Mouse (Mus musculus) embryonic facial prominence, embryonic 11.5 days (tissue): Measurements from ENCODE around the gene Syp. TPM values are rescaled to one million over a fixed set of nuclear protein-coding genes. Genes with fewer than 3 reads are reported as not detected.
A peak's percentile ranks its signal among the peaks of the same experiment; 100 is the strongest.

Experiments used
- ATAC-seq: fragments of 200-750 bp; cut with Nextera tagmentation; replicated peaks from 2 replicates; pipeline ENCODE4 v1.8.0; 2017; ENCODE audit warnings: low read depth; ENCODE audit not compliant: insufficient number of reproducible peaks, low FRiP score, low TSS enrichment
- DNase-seq: peaks from one replicate; pipeline ENCODE4 v3.0.0-alpha.2; 2015; ENCODE audit warnings: low spot score
- H3K27ac ChIP-seq: fragments of 300-500 bp; sonication (generic); replicated peaks from 2 replicates; pipeline ENCODE4 v1.5.1; 2014; ENCODE audit warnings: mild to moderate bottlenecking, low read depth, low read length, control low read depth
- H3K27me3 ChIP-seq: fragments of 300-500 bp; sonication (generic); 2 replicates; pipeline ENCODE4 v1.6.1; 2014; ENCODE audit warnings: mild to moderate bottlenecking, low read length, moderate library complexity, mixed read lengths; ENCODE audit not compliant: control insufficient read depth, insufficient read depth
- H3K36me3 ChIP-seq: fragments of 300-500 bp; sonication (generic); replicated peaks from 2 replicates; pipeline ENCODE4 v1.6.1; 2014; ENCODE audit warnings: low read depth, mild to moderate bottlenecking, low read length, moderate library complexity, mixed read lengths; ENCODE audit not compliant: control insufficient read depth, insufficient read depth
- H3K4me1 ChIP-seq: fragments of 300-500 bp; sonication (generic); 2 replicates; pipeline ENCODE4 v1.6.1; 2014; ENCODE audit warnings: low read length, mixed read lengths; ENCODE audit not compliant: control insufficient read depth, insufficient read depth
- H3K4me2 ChIP-seq: fragments of 300-500 bp; sonication (generic); 2 replicates; pipeline ENCODE4 v1.6.1; 2014; ENCODE audit warnings: low read depth, mild to moderate bottlenecking, control low read depth, low read length, moderate library complexity
- H3K4me3 ChIP-seq: fragments of 300-500 bp; sonication (generic); 2 replicates; pipeline ENCODE4 v1.5.1; 2014; ENCODE audit warnings: low read depth, low read length, control low read depth
- H3K9ac ChIP-seq: fragments of 300-500 bp; sonication (generic); replicated peaks from 2 replicates; pipeline ENCODE4 v1.6.1; 2014; ENCODE audit warnings: mild to moderate bottlenecking, control low read depth, low read length
- H3K9me3 ChIP-seq: fragments of 300-500 bp; sonication (generic); replicated peaks from 2 replicates; pipeline ENCODE4 v1.6.1; 2016; ENCODE audit warnings: mild to moderate bottlenecking, low read length, inconsistent platforms, mixed read lengths; ENCODE audit not compliant: control insufficient read depth
- WGBS: fragments of 180-500 bp; shearing (Covaris S2); extraction: QIAGEN DNeasy Blood & Tissue Kit; methylation state at CpG from one replicate; pipeline ENCODE4 v1.1.7; 2014; 5-methylcytosine and 5-hydroxymethylcytosine counted together
- polyA plus RNA-seq: library from polyadenylated mRNA; unstranded; fragments of >200 nt; fragmentation: Nextera tagmentation; extraction: Ambion mirVana; gene quantifications from 2 replicates; pipeline ENCODE4 v1.2.1, GENCODE M21; 2014

Syp gene
- polyA plus RNA-seq, 1 experiment from 2014 or later, result 5.3 TPM

DNA sequence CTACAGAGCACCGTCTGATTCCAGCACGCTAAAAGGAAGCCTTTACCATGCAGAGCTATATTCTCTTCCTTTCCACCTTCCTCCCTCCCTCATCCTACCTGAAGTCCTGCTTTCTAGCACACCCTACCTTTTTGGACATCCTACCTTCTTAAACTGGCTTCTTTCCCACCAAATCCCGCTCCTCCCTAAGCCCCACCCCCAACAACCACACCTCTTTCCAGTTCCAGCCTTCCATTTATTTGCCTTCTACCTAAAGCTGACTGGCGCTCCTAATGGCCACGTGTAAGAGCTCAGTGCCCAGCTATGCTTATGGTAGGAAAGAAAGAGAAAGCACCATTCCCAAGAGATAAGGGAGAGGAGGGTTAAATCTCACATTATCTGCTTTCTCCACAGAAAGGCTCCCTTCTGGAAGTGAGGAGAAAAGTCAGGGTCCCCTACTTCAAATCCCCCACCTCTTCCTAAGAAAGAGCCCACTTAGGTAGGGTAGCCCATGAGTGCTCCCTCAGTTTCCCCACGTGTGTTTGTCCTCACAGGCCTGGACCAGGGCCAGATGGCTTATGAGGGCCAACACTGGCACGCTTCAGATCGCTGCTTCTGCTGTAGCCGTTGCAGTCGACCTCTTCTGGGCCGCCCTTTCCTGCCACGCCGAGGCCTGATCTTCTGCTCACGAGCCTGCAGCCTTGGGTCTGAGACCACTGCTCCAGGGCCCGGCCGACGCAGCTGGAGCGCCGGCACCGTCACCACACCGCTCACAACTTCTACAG is 27.6 kb downstream of the Syp start:
- H3K9ac ChIP-seq, result no peak overlapping the region
- no peak for DNase-seq
- no peaks in the 10 kb centered on the region for H3K4me1 ChIP-seq
- no peaks in the 10 kb centered on the region for H3K36me3 ChIP-seq
- WGBS, result 77% methylated on average over 21 of the region's 21 CpGs
- no peaks in the 10 kb centered on the region for H3K9me3 ChIP-seq
- H3K27me3 ChIP-seq, result no peaks in the 10 kb centered on the region
- H3K27ac ChIP-seq, result no peak overlapping the region
- no peak overlapping the region for H3K4me3 ChIP-seq
- ATAC-seq, result no peak
- H3K4me2 ChIP-seq, result no peak overlapping the region

DNA sequence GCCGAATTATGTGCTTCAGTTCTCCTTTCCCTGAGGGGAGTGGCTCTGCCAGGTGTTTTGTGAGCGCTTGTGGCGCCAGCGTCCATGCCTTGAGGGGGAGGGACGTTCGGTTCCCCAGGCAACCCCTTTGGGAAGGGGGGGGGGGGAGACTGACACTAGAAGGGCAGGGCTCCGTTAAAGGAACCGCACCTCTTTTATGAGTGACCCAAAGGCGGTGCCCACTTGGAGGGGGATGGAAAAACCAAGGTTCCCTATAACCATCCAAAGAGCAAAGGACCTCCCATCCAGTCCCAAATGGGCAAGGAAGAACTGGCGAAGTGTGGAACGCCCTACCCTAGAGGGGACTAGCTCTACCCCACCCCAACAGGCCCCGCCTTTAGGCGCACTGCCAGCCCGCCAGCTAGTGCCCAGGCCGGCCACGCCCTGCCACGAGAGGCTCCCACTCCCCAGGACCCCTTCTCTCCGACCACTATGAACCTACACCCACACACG is 32.2 kb downstream of the Syp start:
- WGBS, result 15% methylated on average over 17 of the region's 19 CpGs
- H3K9me3 ChIP-seq, result no peaks in the 10 kb centered on the region
- H3K27ac ChIP-seq, result no peak overlapping the region

DNA sequence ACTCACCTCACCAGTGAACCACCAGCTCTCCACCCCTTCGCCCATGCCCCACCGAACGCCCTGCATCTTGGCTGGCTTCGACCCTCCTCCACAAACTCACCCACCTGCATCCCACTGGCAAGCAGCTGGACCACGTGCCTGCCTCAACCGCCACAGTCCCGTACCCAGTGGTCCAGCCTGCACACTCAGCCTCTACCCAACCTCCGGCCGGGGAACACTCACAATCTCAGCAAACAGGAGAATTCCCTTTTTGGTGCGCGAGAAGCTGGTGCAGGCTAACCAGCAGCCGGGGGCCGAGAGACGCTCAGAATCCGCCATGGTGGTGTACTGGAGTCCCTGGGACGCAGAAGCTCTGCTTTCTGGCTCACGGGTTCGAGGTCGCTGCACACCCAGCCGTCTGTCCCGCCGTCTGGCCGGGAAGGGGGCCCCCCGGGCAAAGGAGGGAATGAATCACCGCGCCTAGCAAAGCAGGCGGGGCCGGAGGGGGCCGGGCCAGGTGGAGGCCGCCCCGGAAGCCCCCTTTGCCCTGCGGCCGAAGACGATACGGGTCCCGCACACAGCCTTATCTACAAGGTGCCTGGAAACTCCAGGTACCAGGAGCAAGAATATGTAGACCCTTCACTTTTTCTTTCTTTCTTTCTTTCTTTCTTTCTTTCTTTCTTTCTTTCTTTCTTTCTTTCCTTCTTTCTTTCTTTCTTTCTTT is 32.8 kb downstream of the Syp start, which contains the start of gene Plp2:
Gene Plp2 (minus strand): TSS at position 470 of the 703 bp plus-strand sequence.
- H3K27me3 ChIP-seq, result no peaks in the 10 kb centered on the region
- peak within 1 kb of the TSS; percentile 37 for H3K4me3 ChIP-seq
- WGBS, result 15% methylated on average over 35 of the region's 36 CpGs
- peak within 1 kb of the TSS; percentile 56 for H3K4me2 ChIP-seq
- no peaks in the 10 kb centered on the region for H3K9me3 ChIP-seq
- no peaks in the 10 kb centered on the region for H3K36me3 ChIP-seq
- H3K27ac ChIP-seq, result no peak within 1 kb of the TSS
- ATAC-seq (peak; percentile 49; the same call in 1 of the 2 replicates), DNase-seq (no peak)
- H3K4me1 ChIP-seq, result no peaks in the 10 kb centered on the region
- peak within 1 kb of the TSS; percentile 41 for H3K9ac ChIP-seq

More for the DNA sequence above, 32.2 kb downstream of the Syp start:
- peak; percentile 47 for DNase-seq
- peak; percentile 46; the same call in 1 of the 2 replicates for ATAC-seq
- Histone ChIP-seq H3K27me3 (no peaks in the 10 kb centered on the region), H3K9ac (peak overlapping the region; percentile 41; the same call in 1 of the 2 replicates), H3K4me1 (no peaks in the 10 kb centered on the region), H3K36me3 (no peaks in the 10 kb centered on the region), H3K4me2 (peak overlapping the region; percentile 56), H3K4me3 (peak overlapping the region; percentile 37)

DNA sequence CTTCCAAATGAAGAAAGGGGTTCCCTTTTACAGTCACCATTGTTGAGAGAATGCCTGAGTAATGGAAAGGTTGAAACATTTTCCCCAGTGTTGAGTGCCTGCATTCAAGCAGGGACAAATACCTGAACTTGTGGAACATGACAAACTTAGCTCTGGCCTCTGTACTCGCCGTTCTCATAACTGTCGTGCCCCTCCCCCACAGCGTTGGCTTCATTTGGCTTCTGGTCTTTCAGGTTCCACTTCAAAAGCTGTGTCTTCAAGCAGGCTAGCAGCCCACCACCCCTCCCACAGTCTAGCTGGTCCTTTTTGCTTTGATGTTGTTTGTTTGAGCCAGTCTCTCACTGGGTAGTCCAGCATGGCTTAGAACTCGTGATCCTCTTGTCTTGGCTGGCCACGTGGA is 34.5 kb downstream of the Syp start:
- WGBS, result 53% methylated on average over 6 of the region's 6 CpGs
- Histone ChIP-seq H3K4me1 (no peaks in the 10 kb centered on the region), H3K9ac (no peak overlapping the region), H3K9me3 (no peaks in the 10 kb centered on the region), H3K27ac (no peak overlapping the region), H3K4me3 (no peak overlapping the region), H3K27me3 (no peaks in the 10 kb centered on the region), H3K4me2 (no peak overlapping the region), H3K36me3 (no peaks in the 10 kb centered on the region)
- ATAC-seq, result no peak
- DNase-seq, result no peak

DNA sequence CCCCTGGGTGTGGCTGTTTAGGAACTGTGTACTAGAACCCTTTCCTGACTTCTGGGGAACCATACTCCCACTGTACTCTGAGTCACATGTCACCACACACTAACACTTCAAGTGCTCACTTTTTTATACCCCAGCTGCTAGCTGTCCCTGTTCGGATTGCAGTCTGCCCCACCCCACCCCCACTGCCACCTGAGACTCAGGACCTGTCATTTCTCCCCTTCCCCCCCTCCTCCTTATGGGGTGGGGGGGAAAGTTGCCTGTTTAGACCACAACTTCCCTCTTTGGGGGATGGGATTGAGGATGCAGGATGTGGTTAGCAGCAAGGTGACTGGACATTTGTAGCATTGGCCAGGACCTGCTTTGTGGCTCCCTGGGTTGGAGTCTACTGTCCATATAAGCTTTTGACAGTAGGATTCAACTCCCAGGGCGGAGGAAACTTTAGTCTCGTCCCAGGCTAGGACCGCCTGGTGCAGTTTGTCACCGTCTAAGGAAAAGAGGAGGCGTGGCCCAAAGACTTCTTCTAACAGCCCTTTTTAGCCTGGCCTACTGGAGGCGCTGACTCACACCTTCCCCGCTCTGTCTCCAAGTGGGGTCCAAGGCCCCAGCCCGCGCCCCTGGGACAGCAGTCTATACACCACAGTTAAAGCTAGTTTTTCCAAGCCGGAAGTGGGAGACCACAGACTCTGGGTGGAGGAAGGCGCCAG is 35.5 kb downstream of the Syp start:
- Histone ChIP-seq H3K27ac (no peak overlapping the region), H3K4me2 (peak overlapping the region; percentile 4; the same call in 1 of the 2 replicates), H3K9ac (no peak overlapping the region), H3K36me3 (no peaks in the 10 kb centered on the region), H3K4me1 (no peaks in the 10 kb centered on the region), H3K27me3 (no peaks in the 10 kb centered on the region), H3K9me3 (no peaks in the 10 kb centered on the region), H3K4me3 (no peak overlapping the region)
- 36% methylated on average over 12 of the region's 12 CpGs for WGBS
- DNase-seq (no peak), ATAC-seq (no peak)

DNA sequence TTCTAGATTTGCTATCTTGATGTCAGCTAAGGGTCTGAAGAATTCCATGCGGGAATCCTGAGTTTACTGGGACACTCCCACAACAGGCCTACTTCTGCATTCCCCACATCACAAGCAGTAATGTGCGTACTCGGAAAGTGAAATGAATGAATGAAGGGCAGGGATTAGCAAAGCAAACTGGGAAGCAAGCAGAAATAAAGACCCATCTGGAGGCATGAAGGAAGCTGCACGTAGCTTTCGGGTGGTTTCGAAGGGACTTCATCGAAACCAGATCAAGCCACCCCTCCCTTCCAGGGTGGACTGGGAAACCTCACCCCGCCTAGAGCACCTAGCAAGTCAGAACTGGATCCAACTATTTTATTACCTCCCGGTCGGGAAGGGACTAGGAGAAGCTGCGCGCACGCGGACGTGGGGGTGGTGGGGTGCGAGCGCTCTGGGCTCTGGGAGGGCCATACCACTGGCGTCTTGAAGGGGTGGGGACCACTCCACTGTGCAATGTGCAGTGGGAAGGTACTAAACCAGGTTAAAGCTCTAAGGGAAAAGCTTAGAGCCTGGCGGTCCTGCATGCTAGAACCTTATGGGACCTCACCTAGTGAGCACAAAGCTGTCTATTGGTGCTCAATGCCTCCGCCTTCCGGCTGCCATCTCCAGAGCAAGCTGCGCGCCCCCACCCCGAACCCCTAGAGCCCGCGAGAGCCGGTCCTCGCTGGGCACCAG is 36.2 kb downstream of the Syp start:
- Histone ChIP-seq H3K4me1 (no peaks in the 10 kb centered on the region), H3K9ac (no peak overlapping the region; the same call in 1 of the 2 replicates), H3K36me3 (no peaks in the 10 kb centered on the region), H3K4me3 (0 out of 2 replicates have a peak overlapping the region, but pooled peaks have one; percentile 8), H3K27ac (no peak overlapping the region), H3K27me3 (no peaks in the 10 kb centered on the region), H3K4me2 (peak overlapping the region; percentile 33), H3K9me3 (no peaks in the 10 kb centered on the region)
- DNase-seq, result peak; percentile 36
- ATAC-seq, result no peak
- 29% methylated on average over 28 of the region's 28 CpGs for WGBS

DNA sequence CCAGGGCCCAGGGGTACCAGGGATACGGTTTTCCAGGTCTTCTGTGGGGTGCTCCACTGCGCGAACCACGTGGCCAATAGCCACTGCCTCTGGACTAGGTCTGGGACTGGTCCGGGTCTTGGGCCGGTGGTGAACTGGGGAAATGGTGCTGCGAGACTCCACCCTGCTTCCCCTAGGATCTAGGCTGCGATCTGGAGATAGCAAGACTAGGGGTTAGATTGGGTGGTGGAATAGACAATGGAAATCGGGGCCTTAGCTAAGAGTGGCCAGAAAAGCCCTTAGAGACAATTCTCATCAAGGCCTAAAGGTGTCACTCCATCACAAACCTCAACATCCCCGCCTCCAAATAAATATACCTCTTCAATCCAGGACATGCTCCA is 36.7 kb downstream of the Syp start:
- Histone ChIP-seq H3K9me3 (no peaks in the 10 kb centered on the region), H3K27me3 (no peaks in the 10 kb centered on the region), H3K4me2 (peak overlapping the region; percentile 33), H3K27ac (no peak overlapping the region), H3K9ac (no peak overlapping the region), H3K4me1 (no peaks in the 10 kb centered on the region), H3K4me3 (0 out of 2 replicates have a peak overlapping the region, but pooled peaks have one; percentile 8), H3K36me3 (no peaks in the 10 kb centered on the region)
- DNase-seq, result no peak
- ATAC-seq, result no peak
- WGBS, result 41% methylated on average over 10 of the region's 10 CpGs
